Mouse (Mus musculus) gastrocnemius, adult 8-10 months (tissue): ENCODE measurements around the gene Rassf2. TPM values are rescaled to one million over a fixed set of nuclear protein-coding genes. Genes with fewer than 3 reads are reported as not detected.

Experiments used
- DNase-seq, 2 experiments: peaks; one replicate each; pipeline ENCODE4 v3.0.0; 2022; ENCODE audit warnings: low spot score in 2 of 2
- total RNA-seq, 4 experiments: library from RNA; stranded (reverse); gene quantifications; 2 replicates each; pipeline ENCODE4 v1.2.4; 2022

Gene Rassf2
- total RNA-seq, 4 experiments from 2014 or later: 1.3 to 4.1 (median 2.4) TPM

DNA sequence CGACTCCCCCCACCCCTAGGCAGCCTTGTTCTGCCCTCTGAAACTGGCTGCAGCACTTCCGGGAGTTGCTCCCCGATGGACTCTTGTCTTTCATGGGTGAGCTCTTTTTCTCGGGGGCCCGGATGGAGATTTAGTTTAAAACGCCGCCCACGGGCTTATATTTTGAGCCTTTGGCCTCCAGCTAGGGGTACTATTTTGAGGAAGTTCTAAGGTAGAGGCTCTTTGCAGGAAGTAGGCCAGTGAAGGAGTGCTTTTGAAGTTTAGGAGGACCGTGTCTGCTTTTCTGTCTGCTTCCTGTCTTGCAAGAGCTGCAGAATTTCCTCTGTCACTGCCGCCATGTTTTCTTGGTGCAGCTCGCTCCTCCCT, 5.4 kb upstream of the Rassf2 start:
- DNase-seq: no peak

DNA sequence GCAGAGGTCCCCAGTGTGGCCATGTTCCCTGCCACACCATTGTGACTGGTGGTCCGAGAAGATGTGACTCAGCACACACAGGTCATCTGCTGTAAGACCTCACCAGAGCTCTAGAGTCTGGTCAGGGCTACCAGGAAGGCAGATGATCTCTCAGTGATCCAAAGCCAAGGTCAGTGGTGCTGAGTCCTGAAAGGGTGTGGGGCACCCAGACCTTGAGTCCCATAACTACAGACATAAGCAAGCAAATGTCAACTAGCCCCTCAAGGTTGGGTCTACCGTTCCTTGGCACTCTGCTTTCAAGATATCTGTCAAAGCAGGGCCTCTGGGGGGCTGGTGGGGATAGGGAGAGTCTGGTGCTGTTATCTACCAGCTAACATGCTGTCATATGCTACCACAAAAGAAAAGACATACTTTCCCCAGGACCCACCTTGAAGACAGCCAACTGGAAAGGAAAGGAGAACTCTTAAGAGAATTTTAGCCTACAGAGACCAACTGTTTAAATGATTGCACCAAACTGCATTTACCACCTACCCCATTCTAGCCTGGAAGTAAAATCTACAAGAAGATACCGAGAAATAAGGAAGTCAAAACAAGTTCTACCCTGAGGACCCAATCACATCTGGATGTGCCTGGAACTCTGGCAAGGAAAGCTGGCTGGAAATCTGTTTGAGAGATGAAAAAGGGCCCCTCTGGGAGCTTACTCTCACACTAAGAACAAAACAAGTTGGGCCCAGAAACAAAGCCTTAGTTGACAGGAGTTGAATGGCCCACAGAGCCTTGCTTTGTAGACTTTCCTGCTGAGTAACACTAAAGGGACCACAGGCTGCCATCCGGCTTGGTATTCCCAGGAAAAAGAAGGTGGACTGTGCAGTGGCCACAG, 4.8 kb upstream of the Rassf2 start:
- no peak for DNase-seq

DNA sequence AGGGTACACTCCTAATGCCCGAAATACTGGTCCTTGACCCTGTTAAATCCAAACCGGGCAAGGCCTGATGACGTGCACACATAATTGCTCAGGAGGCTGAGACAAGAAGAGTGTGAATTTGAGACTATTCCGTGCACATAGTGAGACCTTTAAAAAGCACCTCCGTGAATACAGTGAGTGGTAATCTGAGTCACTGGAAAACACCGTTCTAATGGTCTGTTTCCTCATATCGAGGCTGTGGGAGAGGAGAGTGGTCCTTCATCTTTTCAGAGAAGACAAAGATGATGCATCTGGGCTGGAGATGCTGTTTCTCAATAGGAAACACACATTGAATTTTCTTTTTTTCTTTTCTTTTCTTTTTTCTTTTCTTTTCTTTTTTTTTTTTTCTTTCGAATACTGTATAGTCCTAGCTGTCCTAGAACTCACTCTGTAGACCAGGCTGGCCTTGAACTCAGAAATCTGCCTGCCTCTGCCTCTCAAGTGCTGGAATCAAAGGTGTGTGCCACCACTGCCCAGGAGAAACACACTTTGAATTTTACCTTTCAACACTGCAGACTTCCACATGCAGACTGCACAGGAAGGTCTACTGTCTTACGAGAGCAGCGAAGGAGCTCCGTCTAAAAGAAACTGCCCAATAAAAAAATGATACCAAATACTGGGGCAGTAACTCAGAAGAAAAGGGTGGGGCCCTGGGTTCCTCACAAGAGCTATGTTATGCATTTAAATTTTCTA, 1.5 kb upstream of the Rassf2 start:
- no peak for DNase-seq

DNA sequence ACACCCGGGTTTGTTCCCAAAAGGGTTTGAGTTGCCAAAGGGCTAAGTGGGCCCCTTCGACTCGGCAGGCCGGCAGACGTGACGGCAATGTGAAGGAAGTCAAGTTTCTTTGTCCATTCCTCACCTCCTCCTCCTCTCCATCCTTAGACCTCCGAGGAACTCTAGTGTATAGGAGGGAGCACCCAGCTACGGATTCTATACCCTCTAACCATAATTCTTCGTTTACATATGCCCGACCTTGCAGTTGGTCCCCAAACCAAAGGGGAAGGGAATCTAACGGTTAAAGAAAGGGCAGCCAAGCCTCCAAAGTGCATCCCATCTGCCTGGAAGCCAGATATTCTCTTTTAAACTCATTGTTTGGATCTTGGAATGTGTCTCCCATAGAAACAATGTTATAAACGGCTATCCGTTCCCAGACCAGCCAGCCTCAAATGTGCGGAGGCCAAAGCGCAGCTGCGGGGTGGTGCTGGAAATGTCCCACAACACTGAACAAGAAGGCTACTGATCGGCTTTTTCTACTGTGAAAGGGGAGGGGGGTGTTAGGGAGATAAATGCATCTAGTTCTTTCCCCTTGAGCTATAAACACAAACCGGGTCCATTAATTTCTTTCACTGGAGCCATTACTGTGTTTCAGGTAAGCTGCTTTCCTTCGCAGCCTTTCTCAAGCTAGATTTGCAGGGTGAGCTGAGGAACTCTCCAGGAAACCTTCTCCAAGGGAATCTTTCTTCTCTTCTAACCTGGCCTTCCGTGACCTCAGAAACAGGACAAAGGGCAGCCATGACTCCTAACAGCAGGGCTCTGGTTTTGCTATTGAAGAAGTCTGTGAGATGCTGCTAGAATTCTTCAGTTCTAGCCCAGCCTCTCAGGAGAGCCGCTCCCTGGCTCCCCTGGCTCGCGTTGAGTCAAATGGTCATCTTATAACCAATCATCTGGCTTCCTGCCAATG, 633 bp upstream of the Rassf2 start:
- peak in 1 of 2 experiments; percentile 50 for DNase-seq

DNA sequence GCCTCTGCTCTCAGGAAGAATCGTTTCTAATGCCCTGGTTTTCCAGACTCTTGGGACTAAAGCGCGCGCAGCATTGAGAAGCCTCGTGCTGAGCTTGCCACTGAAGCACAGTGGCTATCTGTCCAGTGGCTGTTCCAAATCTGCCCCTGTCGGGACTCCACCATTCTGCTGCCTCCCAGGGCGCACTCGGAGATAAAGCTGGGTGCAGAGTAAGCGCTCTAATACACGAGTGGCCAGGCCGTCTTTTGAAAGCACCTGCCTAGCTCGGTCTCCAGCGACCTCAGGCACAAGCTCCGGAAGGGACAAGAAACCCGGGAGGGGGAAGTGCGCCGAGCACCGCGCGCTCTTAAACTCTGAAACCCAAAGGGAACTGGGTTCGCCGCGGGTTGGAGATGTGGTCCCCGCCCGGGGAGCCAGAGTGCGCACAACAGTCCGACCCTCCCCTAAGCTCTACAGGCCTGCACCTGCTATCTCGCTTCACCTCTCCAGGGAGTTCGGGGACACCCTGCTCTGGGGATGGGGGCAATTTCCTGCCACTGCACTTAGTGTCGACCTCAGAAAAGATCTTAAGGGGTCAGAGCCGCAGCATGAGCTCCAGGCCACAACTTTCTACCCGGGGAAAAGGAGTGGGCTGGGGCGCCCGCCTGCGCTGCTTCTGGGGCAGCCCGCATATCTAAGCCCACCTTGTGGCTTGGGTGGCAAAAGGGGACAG, 1.0 kb downstream of the Rassf2 start:
- no peak for DNase-seq

DNA sequence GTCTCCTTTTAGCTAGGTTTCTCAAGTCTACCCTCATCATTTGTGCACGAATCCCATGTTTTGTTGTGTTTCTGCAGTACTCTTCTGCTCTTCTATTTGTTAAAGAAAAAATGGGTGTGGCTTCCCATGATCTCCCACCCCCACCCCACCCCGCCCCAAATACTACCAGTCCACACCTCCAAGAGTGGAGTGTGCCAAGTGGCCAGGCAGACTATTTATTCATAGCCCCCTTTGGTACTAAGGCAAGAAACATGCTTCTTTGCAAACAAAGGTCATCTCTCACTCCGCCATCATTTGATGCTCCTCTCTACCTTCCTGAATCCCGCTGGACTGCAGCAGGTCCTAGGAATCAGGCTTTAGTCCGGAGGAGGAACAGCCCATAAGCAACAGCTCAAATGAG, 2.0 kb downstream of the Rassf2 start:
- DNase-seq: no peak

DNA sequence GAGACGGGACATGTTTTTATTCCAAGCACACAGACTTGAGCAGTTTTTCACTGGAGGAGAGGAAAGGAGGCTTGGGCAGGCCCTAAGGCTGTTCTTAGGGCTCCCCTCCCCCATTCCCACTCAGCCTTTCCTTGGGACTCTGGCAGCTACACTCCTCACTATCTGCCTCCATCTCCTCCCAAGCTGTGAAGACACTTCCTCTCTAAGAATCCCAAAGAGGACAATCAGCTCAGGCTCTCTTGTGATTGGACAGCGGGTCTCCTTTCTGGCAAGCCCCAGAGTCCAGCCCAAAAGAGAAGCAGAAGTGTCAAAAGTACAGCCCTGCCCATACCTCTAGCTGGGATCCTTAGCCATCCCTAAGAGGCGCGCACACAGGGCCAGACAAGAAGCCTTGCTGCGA, 2.7 kb downstream of the Rassf2 start:
- DNase-seq: no peak

DNA sequence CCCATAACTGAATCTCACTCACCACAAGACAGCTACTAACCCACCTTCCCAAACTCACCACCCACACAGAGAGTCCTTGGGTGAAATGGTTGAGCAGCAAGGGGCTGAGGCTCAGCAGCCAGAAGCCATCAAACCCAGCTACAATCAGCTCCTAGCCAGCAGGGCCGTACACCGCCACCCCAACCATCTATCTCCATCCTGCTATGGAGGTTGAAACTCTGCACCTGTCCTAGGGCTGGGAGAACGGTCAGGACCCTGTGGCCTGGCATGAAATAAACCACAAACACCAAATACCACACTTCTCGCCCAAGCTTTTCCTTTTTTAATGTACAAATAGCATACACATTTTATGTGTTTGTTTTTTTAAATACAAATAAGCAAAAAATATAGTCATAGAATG, 6.0 kb downstream of the Rassf2 start:
- DNase-seq: no peak

DNA sequence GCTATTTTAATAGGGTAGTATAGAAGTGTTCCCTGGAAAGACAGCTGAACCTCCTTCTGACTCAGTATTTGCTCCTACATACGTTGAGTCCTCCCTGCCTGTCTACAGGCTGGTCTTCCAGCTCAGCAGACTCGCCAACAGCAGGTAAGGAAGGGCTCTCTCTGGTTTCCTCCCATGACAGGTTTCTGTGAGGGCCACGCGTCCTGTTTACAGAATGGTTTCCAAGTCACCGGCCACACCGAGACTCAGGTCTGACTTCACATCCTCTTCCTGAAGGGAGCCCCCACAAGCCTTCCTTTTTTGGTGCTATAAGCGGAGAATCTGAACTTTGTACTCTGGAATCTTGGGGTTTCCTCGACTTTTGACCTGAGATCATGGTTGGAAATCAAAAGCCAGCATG, 7.4 kb downstream of the Rassf2 start:
- no peak for DNase-seq

DNA sequence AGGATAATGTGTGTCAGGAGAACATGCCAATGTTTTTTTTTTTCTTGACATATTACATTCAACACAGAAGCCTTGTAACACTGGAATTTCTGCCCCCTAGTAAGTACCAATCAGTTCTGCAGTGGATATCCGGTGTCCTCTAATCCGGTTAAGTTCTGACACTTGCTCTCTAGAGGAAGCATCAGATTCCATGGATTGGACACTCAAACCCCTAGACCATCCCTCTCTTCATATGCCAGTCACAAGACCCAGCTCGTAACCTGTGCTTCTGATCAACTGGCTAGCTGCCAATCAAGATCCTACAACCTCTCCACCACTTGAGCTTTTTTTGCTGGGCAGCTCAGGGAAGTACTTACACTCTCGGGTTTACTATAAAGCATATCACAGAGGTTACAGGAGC, 8.4 kb downstream of the Rassf2 start:
- no peak for DNase-seq

DNA sequence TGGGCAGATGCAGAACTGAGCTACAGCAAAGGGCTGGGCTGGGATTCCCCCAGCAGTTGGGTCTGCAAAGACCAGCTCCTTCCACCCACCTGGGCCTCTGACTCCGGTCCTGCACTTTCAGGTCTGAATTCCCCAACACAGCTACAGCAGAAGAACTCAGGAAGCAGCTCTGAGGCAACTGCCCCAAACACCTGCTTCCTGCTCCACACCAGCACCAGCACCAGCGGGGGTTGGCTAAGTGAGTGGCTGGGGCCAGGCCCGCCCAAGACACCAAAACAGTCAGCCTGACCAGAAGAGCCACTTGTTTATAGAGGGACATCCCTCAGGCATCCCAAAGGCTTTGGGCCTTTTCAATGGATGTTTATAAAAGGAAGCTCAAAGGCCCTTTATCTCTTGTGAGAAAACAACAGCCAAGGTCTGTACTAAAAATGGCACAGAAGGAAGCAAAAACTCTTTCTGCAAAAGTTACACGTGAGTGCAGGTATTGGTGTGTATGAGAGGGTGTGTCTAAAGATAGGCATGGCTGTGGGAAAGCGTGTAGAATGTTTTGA, 9.0 kb downstream of the Rassf2 start:
- DNase-seq: no peak

DNA sequence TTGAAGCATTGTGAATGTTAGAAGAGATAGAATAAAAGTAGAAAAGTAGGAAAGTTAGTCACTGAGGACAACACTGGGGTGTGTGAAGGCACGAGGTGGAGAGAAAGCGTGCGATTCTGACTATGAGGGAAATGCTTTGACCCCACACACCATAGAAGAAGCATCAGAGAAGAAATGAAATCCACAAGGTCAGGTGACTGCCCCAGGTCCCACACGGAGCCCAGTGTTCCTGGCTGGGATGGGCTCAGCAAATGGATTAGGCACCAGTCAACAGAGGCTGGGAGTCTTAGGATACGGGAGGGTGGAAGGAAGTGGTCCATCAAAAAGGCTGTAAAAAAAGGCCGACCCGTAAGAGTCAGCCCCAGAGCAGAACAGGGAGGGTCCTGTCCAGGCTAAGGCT, 9.6 kb downstream of the Rassf2 start:
- no peak for DNase-seq

DNA sequence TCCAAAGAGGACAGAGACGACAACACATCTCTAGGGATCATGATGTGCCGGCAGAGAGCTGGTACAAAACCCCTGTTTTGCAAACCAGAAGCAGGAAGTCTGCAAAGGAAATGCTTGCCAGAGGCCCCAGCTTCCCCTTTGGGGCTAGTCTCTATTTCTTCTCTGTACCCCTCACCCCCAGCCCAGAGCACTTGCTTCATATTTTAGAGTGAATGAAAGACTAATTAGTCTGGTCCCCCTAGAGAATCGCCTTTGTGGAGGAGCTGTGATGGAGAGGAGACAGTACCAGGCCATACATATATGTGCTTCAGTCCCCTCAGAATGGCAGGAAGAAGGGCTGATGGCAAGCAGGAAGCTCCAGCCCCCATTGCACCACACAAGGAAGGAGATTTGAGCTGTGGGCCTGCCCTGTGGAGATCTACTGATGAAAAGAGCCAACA, 10.7 kb downstream of the Rassf2 start:
- DNase-seq: no peak

DNA sequence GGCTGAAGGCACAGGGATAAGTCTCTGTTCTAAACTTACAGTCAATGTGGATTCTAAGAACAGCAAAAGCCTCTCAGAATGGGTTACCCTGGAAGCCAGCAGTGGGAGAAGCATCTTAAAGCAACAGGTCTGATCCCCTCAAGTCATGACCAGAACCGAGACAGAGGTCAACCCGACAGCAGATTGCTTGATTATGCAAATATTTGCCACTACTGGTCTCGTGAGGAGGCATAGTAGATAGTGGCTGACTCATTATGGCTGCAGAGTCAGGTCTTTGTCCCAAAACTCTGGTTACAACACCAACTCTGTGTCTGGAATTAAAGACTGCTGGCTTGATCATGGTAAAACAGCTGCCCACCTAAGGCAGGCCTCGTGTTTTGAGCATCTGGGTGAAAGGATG, 11.9 kb downstream of the Rassf2 start:
- no peak for DNase-seq

DNA sequence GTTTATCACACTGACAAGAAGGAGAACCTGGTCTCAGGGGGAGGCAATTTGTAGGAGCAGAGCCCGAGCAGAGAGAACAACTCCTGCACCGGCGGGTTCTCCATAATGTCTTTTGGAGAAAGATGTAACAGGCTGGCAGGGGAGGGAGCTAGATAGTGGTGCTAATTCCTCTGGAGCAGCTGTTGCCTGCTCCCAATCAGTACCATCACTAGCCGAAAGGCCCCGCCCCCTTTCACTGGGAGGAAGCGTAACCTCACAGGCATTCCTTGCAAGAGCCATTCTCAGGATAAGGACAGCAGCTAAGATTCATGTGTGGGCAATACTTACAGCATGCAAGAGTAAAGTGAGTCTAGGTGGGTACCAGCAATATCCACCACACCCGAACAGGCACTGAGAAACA, 12.4 kb downstream of the Rassf2 start:
- DNase-seq: no peak

DNA sequence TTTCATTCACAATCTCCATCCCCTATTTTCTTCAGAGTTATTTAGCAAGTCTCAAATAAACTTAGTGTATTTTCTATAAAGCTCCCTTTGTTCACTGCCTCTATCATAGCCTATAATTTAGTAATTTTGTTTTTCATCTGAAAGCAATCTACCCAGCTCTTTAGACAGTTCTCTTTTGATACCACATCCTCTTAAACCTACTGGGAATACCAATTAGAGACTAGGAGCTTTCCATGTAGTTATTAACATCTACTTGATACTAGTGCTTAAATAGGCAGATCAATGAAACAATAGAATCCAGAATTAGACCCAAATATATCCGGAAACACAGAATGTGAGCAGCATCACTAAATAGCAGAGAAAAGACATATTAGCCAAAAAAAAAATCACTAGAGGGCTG, 14.0 kb downstream of the Rassf2 start:
- no peak for DNase-seq

DNA sequence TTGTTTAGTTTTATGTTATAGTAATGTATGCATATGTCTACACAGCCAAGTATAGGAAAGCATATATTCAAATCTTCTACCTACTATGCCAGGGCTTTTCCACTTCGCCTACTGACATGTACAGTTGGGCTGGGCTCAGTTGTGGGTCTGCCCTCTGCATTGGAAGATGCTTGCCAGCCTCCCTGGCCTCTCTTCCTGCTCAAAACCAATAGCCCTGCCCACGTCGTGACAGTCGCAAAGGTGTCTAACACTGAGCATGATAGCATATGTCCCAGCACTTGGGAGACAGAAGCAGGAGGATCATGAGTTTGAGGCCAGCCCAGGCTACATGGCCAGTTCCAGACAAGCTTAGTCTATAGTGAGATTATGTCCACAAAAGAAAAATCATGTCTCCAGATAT, 16.9 kb downstream of the Rassf2 start:
- no peak for DNase-seq

DNA sequence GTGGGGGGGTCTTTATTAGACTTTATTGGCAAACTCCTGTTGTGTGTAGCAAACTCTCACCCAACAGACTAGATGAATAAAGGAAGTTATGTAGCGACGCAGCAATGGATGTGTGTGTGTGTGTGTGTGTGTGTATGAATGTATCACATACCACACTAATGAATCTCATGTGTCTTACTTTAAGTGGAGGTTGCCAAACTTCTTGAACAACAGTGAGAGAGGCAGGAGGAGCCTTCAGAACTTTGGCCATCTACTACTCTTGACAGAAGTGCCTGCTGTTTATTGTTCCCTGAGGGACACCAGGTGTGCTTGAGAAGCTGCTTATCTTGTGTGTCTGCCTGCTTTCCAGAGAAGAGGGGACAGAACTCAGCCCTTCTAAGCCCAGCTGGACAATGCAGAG, 19.3 kb downstream of the Rassf2 start:
- no peak for DNase-seq

DNA sequence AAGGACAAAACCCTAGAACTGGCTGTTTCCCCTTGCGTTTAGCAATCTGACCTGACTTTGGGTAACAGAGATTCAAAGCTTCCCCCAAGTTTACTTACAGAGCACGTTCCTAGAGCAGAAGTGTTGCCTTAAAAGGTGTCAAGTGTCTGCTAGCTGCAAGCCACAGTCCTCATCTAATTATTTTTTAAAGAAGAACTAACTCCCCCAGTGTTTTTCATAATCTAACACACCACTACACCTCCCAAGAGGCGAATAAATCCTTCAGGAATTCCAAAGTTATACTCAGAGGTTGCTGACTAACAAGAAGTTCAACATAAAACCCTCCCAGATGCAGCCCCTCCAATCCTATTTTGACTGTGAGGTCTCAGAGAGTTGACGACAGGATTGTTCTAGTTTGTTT, 21.9 kb downstream of the Rassf2 start:
- no peak for DNase-seq

DNA sequence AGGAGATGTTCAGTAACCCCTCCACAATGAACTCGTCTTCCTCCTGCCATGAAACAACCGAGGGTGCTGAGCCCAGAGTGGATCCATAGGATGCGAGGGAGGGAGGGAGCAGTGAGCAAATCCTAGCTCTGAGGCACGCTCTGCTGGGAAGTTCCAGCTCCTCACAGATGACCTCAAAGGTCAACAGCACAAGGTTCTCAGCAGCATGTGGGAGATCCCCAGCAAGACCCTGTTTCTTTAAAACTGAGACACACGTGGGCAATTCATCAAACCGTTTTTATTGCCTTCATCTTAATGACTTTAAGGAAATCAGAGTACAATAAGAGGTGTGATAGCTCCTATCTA, 22.6 kb downstream of the Rassf2 start:
- DNase-seq: no peak
